Mouse (Mus musculus) lung, embryonic 15.5 days (tissue): ENCODE results near the gene Sgms1. TPM values are rescaled to one million over a fixed set of nuclear protein-coding genes. Genes with fewer than 3 reads are reported as not detected.

Experiments
- ATAC-seq: fragments of 200-750 bp; cut with Nextera tagmentation; 2 replicates; pipeline ENCODE4 v1.8.0; 2017; ENCODE audit warnings: moderate number of reproducible peaks, borderline replicate concordance; ENCODE audit not compliant: low FRiP score, low TSS enrichment; ENCODE audit errors: extremely low read depth
- H3K27ac ChIP-seq: fragments of 300-500 bp; sonication (generic); 2 replicates; pipeline ENCODE4 v1.5.1; 2015; ENCODE audit warnings: moderate library complexity, mild to moderate bottlenecking, inconsistent platforms
- H3K27me3 ChIP-seq: fragments of 300-500 bp; sonication (generic); 2 replicates; pipeline ENCODE4 v1.6.1; 2015; ENCODE audit warnings: inconsistent platforms
- H3K36me3 ChIP-seq: fragments of 300-500 bp; sonication (generic); 2 replicates; pipeline ENCODE4 v1.6.1; 2015; ENCODE audit warnings: inconsistent platforms
- H3K4me1 ChIP-seq: fragments of 300-500 bp; sonication (generic); 2 replicates; pipeline ENCODE4 v1.6.1; 2015; ENCODE audit warnings: inconsistent platforms
- H3K4me2 ChIP-seq: fragments of 300-500 bp; sonication (generic); 2 replicates; pipeline ENCODE4 v1.6.1; 2015; ENCODE audit warnings: inconsistent platforms, mild to moderate bottlenecking, moderate library complexity
- H3K4me3 ChIP-seq: fragments of 300-500 bp; sonication (generic); 2 replicates; pipeline ENCODE4 v1.5.1; 2015; ENCODE audit warnings: mild to moderate bottlenecking, inconsistent platforms
- H3K9ac ChIP-seq: fragments of 300-500 bp; sonication (generic); 2 replicates; pipeline ENCODE4 v1.6.1; 2015; ENCODE audit warnings: inconsistent platforms
- H3K9me3 ChIP-seq: fragments of 300-500 bp; sonication (generic); 2 replicates; pipeline ENCODE4 v1.6.1; 2016; ENCODE audit warnings: inconsistent platforms
- WGBS: fragments of 180-500 bp; shearing (Covaris S2); methylation state at CpG from one replicate; pipeline ENCODE4 v1.1.7; 2015; 5-methylcytosine and 5-hydroxymethylcytosine counted together
- polyA plus RNA-seq: library from polyadenylated mRNA; unstranded; fragments of >200 nt; fragmentation: Nextera tagmentation; extraction: Ambion mirVana; gene quantifications from 2 replicates; pipeline ENCODE4 v1.2.1, GENCODE M21; 2015

Gene Sgms1
- polyA plus RNA-seq, 1 experiment from 2014 or later = 54.7 TPM

DNA sequence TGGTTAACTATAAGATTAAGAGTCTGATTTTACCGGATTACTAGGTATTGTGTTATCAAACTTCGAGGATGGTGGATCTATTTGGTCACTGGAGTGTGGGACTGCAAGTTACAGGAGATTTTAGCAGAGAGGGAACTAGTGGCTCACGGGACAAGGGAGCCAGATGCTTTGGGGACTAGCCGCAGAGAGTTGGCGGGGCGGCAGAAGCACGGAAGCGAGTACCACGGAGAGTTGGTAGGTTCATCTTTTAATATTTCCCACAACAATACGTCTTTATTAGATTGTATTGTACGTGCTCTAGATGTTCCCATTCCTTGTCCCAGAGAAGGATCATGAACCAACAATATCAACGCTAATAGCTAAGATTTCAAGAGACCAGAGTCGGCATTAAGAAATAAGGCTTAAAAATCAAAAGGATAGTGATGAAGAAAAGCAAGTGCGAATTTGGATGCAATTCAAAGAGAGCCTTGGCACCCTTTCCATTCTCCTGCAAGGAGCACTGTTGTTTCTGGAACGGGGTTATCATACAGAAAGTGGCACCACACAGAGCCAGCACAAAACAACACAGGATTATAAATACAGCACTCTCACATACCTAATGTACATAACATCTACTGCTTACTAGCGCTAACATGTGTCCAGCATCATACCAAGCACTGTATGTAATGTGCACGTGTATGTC is 56.6 kb downstream of the Sgms1 start:
- Histone ChIP-seq H3K36me3 (no peaks in the 10 kb centered on the region), H3K4me1 (peaks cover 14% of the 10 kb centered on the region), H3K4me3 (no peak overlapping the region), H3K9ac (no peak overlapping the region), H3K27me3 (no peaks in the 10 kb centered on the region), H3K4me2 (no peak overlapping the region), H3K27ac (no peak overlapping the region), H3K9me3 (no peaks in the 10 kb centered on the region)
- ATAC-seq = no peak
- 92% methylated on average over 17 of the region's 17 CpGs for WGBS

- no peak for ATAC-seq
- 62% methylated on average over 3 of the region's 3 CpGs for WGBS
- no peaks in the 10 kb centered on the region for H3K36me3 ChIP-seq
- H3K4me1 ChIP-seq = peaks cover 28% of the 10 kb centered on the region
- H3K4me3 ChIP-seq = no peak overlapping the region
- no peaks in the 10 kb centered on the region for H3K9me3 ChIP-seq
- H3K9ac ChIP-seq = no peak overlapping the region
- no peaks in the 10 kb centered on the region for H3K27me3 ChIP-seq
- no peak overlapping the region for H3K27ac ChIP-seq
- no peak overlapping the region for H3K4me2 ChIP-seq
These were observed 59.3 kb downstream of the Sgms1 start for GRCm38 (mm10) chr19:32330231-32330630.

DNA sequence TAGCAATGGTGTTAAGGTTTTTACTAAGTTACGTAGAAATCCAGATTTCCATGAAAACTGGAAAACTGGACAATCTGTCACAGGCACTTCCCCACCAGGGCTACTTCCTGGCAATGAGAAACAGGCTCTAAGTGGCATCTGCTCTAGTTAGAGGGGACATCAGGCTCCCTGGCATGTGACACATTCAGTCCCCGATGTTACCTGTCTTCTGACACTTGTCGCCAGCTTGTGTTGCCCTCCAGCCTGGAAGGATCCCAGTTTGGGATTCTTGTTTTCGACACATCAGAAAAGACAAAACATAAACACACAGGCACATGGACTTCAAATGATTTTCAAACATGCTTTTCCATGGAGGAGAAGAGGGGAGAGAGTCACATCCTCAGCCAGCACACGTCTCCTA is 60.0 kb downstream of the Sgms1 start:
- ATAC-seq = no peak
- peaks cover 35% of the 10 kb centered on the region for H3K4me1 ChIP-seq
- H3K27ac ChIP-seq = no peak overlapping the region
- H3K27me3 ChIP-seq = no peaks in the 10 kb centered on the region
- H3K4me2 ChIP-seq = no peak overlapping the region
- WGBS = 78% methylated on average over 5 of the region's 5 CpGs
- no peak overlapping the region for H3K9ac ChIP-seq
- no peak overlapping the region for H3K4me3 ChIP-seq
- no peaks in the 10 kb centered on the region for H3K36me3 ChIP-seq
- no peaks in the 10 kb centered on the region for H3K9me3 ChIP-seq

DNA sequence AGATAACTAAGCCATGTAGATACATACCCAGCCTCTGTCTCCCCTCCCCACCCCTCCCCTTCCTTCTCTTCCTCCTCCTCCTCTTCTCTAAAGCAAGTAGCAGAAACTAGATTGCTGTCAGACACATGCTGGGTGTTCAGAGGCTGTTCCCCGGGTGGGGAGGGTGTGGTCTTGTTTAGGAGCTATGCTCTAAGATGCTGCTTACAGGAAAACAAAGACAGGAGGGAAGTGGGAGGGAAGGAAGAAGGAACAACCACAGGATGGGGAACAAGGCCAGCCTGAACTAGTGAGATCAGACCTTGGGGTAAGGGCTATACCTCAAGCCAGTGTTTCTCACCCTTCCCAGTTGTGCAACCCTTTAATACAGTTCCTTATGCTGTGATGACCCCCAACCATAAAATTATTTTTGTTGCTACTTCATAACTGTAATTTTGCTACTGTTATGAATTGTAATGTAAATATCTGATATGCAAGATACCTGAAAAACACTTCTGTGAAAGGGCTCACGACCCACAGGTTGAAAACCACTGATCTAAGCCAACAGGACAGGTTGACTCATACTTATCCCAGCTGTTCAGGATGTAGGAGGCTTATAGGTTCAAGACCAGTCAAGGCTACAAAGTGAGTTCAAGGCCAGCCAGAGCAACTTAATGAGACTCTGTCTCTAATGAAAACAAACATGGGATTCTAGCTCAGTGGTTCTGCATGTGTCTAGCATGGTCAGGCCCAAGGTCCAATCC is 61.3 kb downstream of the Sgms1 start:
- Histone ChIP-seq H3K9me3 (no peaks in the 10 kb centered on the region), H3K27ac (no peak overlapping the region), H3K4me3 (no peak overlapping the region), H3K4me2 (no peak overlapping the region), H3K27me3 (0 out of 2 replicates have a peak, but pooled peaks cover under 1% of the 10 kb centered on the region), H3K9ac (no peak overlapping the region), H3K36me3 (no peaks in the 10 kb centered on the region), H3K4me1 (peaks cover 41% of the 10 kb centered on the region)
- WGBS = 39% methylated on average over 2 of the region's 2 CpGs
- ATAC-seq = no peak

DNA sequence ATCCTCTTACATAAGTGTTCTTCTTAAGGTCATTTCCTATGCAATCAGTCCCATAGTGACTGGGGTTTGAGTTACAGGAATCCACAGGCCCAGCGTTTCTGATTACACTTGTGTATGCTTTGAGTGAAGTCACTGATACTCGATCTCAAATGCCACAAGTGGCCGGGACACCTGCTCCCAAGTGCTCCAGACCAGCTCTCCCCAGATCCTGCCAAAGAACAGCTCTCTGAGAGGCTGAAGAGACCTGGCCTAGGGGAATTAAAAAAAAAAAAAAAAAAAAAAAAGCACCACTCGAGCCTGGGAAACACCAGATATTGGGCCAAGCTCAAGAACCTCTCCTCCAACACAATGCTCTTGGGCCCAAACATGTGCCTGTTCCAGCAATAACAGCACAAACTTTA is 62.9 kb downstream of the Sgms1 start:
- H3K27ac ChIP-seq = peak overlapping the region; percentile 66
- H3K4me2 ChIP-seq = no peak overlapping the region
- no peaks in the 10 kb centered on the region for H3K9me3 ChIP-seq
- H3K9ac ChIP-seq = no peak overlapping the region
- no peaks in the 10 kb centered on the region for H3K36me3 ChIP-seq
- H3K27me3 ChIP-seq = 0 out of 2 replicates have a peak, but pooled peaks cover 5% of the 10 kb centered on the region
- peaks cover 50% of the 10 kb centered on the region for H3K4me1 ChIP-seq
- peak; percentile 52; the same call in 1 of the 2 replicates for ATAC-seq
- WGBS = 31% methylated on average over 4 of the region's 4 CpGs
- no peak overlapping the region for H3K4me3 ChIP-seq

- H3K9me3 ChIP-seq = no peaks in the 10 kb centered on the region
- H3K4me1 ChIP-seq = peaks cover 55% of the 10 kb centered on the region
- H3K36me3 ChIP-seq = no peaks in the 10 kb centered on the region
- no peak overlapping the region for H3K4me2 ChIP-seq
- no peak overlapping the region for H3K4me3 ChIP-seq
- H3K27me3 ChIP-seq = 0 out of 2 replicates have a peak, but pooled peaks cover 5% of the 10 kb centered on the region
- H3K27ac ChIP-seq = peak overlapping the region; percentile 66
- H3K9ac ChIP-seq = no peak overlapping the region
- WGBS = 62% methylated on average over 3 of the region's 3 CpGs
- no peak for ATAC-seq
These were observed 63.4 kb downstream of the Sgms1 start for GRCm38 (mm10) chr19:32326156-32326555.

GRCm38 (mm10) chr19:32325100-32325768 is 64.3 kb downstream of the Sgms1 start:
- H3K27ac ChIP-seq = 0 out of 2 replicates have a peak overlapping the region, but pooled peaks have one; percentile 38
- H3K9ac ChIP-seq = no peak overlapping the region
- H3K9me3 ChIP-seq = no peaks in the 10 kb centered on the region
- H3K27me3 ChIP-seq = 0 out of 2 replicates have a peak, but pooled peaks cover 5% of the 10 kb centered on the region
- ATAC-seq = no peak
- WGBS = 34% methylated on average over 10 of the region's 10 CpGs
- peaks cover 59% of the 10 kb centered on the region for H3K4me1 ChIP-seq
- no peak overlapping the region for H3K4me2 ChIP-seq
- H3K36me3 ChIP-seq = no peaks in the 10 kb centered on the region
- H3K4me3 ChIP-seq = no peak overlapping the region

- H3K9ac ChIP-seq = no peak overlapping the region
- H3K4me3 ChIP-seq = no peak overlapping the region
- 0 out of 2 replicates have a peak, but pooled peaks cover 5% of the 10 kb centered on the region for H3K27me3 ChIP-seq
- H3K36me3 ChIP-seq = no peaks in the 10 kb centered on the region
- H3K9me3 ChIP-seq = no peaks in the 10 kb centered on the region
- H3K4me2 ChIP-seq = no peak overlapping the region
- WGBS = 97% methylated on average over 1 of the region's 1 CpGs
- no peak overlapping the region for H3K27ac ChIP-seq
- no peak for ATAC-seq
- peaks cover 66% of the 10 kb centered on the region for H3K4me1 ChIP-seq
These were observed 65.0 kb downstream of the Sgms1 start for GRCm38 (mm10) chr19:32324550-32324949.

GRCm38 (mm10) chr19:32323070-32323469 is 66.4 kb downstream of the Sgms1 start:
- peak; percentile 55; the same call in 1 of the 2 replicates for ATAC-seq
- WGBS = 59% methylated on average over 11 of the region's 11 CpGs
- no peaks in the 10 kb centered on the region for H3K9me3 ChIP-seq
- H3K36me3 ChIP-seq = no peaks in the 10 kb centered on the region
- H3K9ac ChIP-seq = no peak overlapping the region
- H3K4me1 ChIP-seq = peaks cover 70% of the 10 kb centered on the region
- 0 out of 2 replicates have a peak, but pooled peaks cover 5% of the 10 kb centered on the region for H3K27me3 ChIP-seq
- H3K27ac ChIP-seq = peak overlapping the region; percentile 82
- H3K4me2 ChIP-seq = peak overlapping the region; percentile 35; the same call in 1 of the 2 replicates
- H3K4me3 ChIP-seq = no peak overlapping the region

DNA sequence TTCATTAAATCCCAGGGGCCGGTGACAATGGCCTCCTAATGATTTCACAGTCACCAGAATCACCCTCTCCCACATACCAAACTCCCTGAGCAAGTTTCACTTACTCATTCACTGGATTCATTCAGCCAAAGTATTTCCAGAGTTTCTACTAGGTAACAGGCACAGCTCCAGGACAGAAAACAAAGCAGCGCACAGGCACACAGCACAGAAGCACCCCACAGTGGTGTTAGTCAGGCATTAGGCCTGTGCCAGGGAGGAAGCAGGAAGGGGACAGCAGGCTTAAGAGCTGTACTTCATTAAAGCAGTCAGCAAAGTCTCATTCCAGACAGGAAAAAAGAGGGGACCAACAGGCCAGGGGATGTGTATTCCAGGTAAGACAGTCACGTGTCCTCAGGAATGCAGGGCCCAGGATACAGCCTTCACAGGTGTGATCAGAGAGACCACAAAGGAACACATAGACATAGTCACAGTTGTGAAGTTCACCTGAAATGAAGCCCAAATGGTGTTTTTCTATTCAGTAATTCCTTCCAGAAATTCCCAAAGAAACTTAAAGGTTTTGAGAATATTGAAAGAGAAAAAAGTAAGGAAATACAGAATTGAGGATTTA is 67.0 kb downstream of the Sgms1 start:
- Histone ChIP-seq H3K36me3 (no peaks in the 10 kb centered on the region), H3K27me3 (0 out of 2 replicates have a peak, but pooled peaks cover 5% of the 10 kb centered on the region), H3K4me1 (peaks cover 66% of the 10 kb centered on the region), H3K4me3 (0 out of 2 replicates have a peak overlapping the region, but pooled peaks have one; percentile 2), H3K4me2 (peak overlapping the region; percentile 35), H3K9ac (0 out of 2 replicates have a peak overlapping the region, but pooled peaks have one; percentile 10), H3K27ac (peak overlapping the region; percentile 82), H3K9me3 (no peaks in the 10 kb centered on the region)
- ATAC-seq = peak; percentile 69; the same call in 1 of the 2 replicates
- 40% methylated on average over 3 of the region's 3 CpGs for WGBS

GRCm38 (mm10) chr19:32320366-32320666 is 69.2 kb downstream of the Sgms1 start:
- Histone ChIP-seq H3K27ac (no peak overlapping the region), H3K9ac (no peak overlapping the region), H3K4me2 (no peak overlapping the region)

More at GRCm38 (mm10) chr19:32320366-32320666, 69.2 kb downstream of the Sgms1 start:
- no peak overlapping the region for H3K4me3 ChIP-seq
- H3K27me3 ChIP-seq = 0 out of 2 replicates have a peak, but pooled peaks cover 5% of the 10 kb centered on the region
- ATAC-seq = no peak
- 62% methylated on average over 4 of the region's 4 CpGs for WGBS
- no peaks in the 10 kb centered on the region for H3K36me3 ChIP-seq
- H3K4me1 ChIP-seq = peaks cover 48% of the 10 kb centered on the region
- H3K9me3 ChIP-seq = no peaks in the 10 kb centered on the region
